Mouse (Mus musculus) forebrain, postnatal 0 days (tissue): Measurements from ENCODE around the gene Sipa1l1. TPM values are rescaled to one million over a fixed set of nuclear protein-coding genes. Genes with fewer than 3 reads are reported as not detected.

Experiments used
- ATAC-seq: fragments of 200-750 bp; cut with Nextera tagmentation; 2 replicates; pipeline ENCODE4 v1.8.0; 2017; ENCODE audit warnings: mild to moderate bottlenecking, moderate library complexity
- DNase-seq: peaks from one replicate; pipeline ENCODE4 v3.0.0-alpha.2; 2015
- H3K27ac ChIP-seq: fragments of 300-500 bp; sonication (generic); 2 replicates; pipeline ENCODE4 v1.5.1; 2014; ENCODE audit warnings: low read depth, mild to moderate bottlenecking, antibody characterized with exemption, low read length, moderate library complexity, mixed read lengths
- H3K27me3 ChIP-seq: fragments of 300-500 bp; sonication (generic); 2 replicates; pipeline ENCODE4 v1.6.1; 2014; ENCODE audit warnings: mild to moderate bottlenecking, low read length, mixed read lengths; ENCODE audit not compliant: insufficient read depth
- H3K36me3 ChIP-seq: fragments of 300-500 bp; sonication (generic); 2 replicates; pipeline ENCODE4 v1.6.1; 2014; ENCODE audit warnings: mild to moderate bottlenecking, moderate library complexity; ENCODE audit not compliant: insufficient read depth
- H3K4me1 ChIP-seq: fragments of 300-500 bp; sonication (generic); 2 replicates; pipeline ENCODE4 v1.6.1; 2014; ENCODE audit warnings: antibody characterized with exemption; ENCODE audit not compliant: insufficient read depth
- H3K4me2 ChIP-seq: fragments of 300-500 bp; sonication (generic); 2 replicates; pipeline ENCODE4 v1.6.1; 2014; ENCODE audit warnings: low read depth, mild to moderate bottlenecking, moderate library complexity
- H3K4me3 ChIP-seq: fragments of 300-500 bp; sonication (generic); 2 replicates; pipeline ENCODE4 v1.5.1; 2014; ENCODE audit warnings: low read depth, low read length, mixed read lengths
- H3K9ac ChIP-seq: fragments of 300-500 bp; sonication (generic); 2 replicates; pipeline ENCODE4 v1.6.1; 2014; ENCODE audit warnings: mild to moderate bottlenecking
- H3K9me3 ChIP-seq: fragments of 300-500 bp; sonication (generic); 2 replicates; pipeline ENCODE4 v1.6.1; 2016; ENCODE audit warnings: low read length
- CTCF ChIP-seq: sonication (generic); IDR thresholded peaks from 2 replicates; pipeline ENCODE4 v1.5.1; 2016; ENCODE audit warnings: antibody characterized with exemption, control low read depth, low read depth
- WGBS: fragments of 180-500 bp; shearing (Covaris S2); extraction: QIAGEN DNeasy Blood & Tissue Kit; methylation state at CpG from one replicate; pipeline ENCODE4 v1.1.7; 2014; 5-methylcytosine and 5-hydroxymethylcytosine counted together
- polyA plus RNA-seq: library from polyadenylated mRNA; unstranded; fragments of >200 nt; fragmentation: Nextera tagmentation; extraction: Ambion mirVana; gene quantifications from 2 replicates; pipeline ENCODE4 v1.2.1, GENCODE M21; 2015
- total RNA-seq: library from RNA; depleted of rRNA; stranded (reverse); fragments of >200 nt; gene quantifications from 2 replicates; pipeline ENCODE4 v1.2.3, GENCODE M21; 2014

Gene Sipa1l1
- total and polyA plus RNA-seq, 2 experiments from 2014 or later = 13.4 to 43.1 TPM

DNA sequence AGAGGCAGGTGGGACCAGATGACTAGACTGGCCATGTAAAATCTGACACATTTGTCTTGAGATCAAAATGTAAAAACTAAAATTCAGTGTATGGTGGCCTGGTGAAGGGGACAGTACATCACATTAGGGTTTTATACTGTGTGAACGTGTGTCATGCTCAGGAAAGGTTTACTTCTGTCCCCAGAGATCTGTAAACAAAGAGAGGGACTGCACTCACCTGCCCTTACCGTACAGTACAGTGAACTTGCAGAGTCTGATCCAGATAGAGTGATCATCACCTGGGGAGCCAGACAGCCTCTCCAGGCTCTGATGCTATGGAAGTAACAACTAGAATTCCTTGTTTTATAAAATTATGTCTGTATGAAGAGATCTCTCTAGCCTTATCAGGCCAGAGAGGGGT, 184.5 kb downstream of the Sipa1l1 start:
- no peaks in the 10 kb centered on the region for H3K4me1 ChIP-seq
- H3K27me3 ChIP-seq = no peaks in the 10 kb centered on the region
- no peak overlapping the region for H3K4me2 ChIP-seq
- H3K4me3 ChIP-seq = no peak overlapping the region
- WGBS = 81% methylated on average over 2 of the region's 2 CpGs
- no peaks in the 10 kb centered on the region for H3K9me3 ChIP-seq
- no peak overlapping the region for H3K9ac ChIP-seq
- DNase-seq (no peak), ATAC-seq (no peak)
- H3K36me3 ChIP-seq = peaks cover 4% of the 10 kb centered on the region; the same call in 1 of the 2 replicates
- no peak overlapping the region for H3K27ac ChIP-seq
- TF ChIP-seq CTCF = no peak

- Histone ChIP-seq H3K4me3 (no peak overlapping the region), H3K27ac (no peak overlapping the region), H3K4me2 (no peak overlapping the region), H3K4me1 (no peaks in the 10 kb centered on the region), H3K36me3 (peaks cover 7% of the 10 kb centered on the region; the same call in 1 of the 2 replicates), H3K27me3 (no peaks in the 10 kb centered on the region), H3K9me3 (no peaks in the 10 kb centered on the region), H3K9ac (no peak overlapping the region)
- DNase-seq = no peak
- 76% methylated on average over 10 of the region's 10 CpGs for WGBS
- no peak for TF ChIP-seq CTCF
- ATAC-seq = no peak
These were observed 186.5 kb downstream of the Sipa1l1 start for GRCm38 (mm10) chr12:82355419-82356149.

- no peaks in the 10 kb centered on the region for H3K9me3 ChIP-seq
- no peaks in the 10 kb centered on the region for H3K27me3 ChIP-seq
- no peak for TF ChIP-seq CTCF
- no peak overlapping the region for H3K4me2 ChIP-seq
- no peaks in the 10 kb centered on the region for H3K4me1 ChIP-seq
- no peak for DNase-seq
- H3K9ac ChIP-seq = no peak overlapping the region
- no peak overlapping the region for H3K27ac ChIP-seq
- H3K36me3 ChIP-seq = peaks cover 7% of the 10 kb centered on the region; the same call in 1 of the 2 replicates
- no peak overlapping the region for H3K4me3 ChIP-seq
- no peak for ATAC-seq
- 79% methylated on average over 2 of the region's 2 CpGs for WGBS
These were observed 187.4 kb downstream of the Sipa1l1 start for GRCm38 (mm10) chr12:82356476-82356875.

GRCm38 (mm10) chr12:82357431-82357830, 188.3 kb downstream of the Sipa1l1 start:
- Histone ChIP-seq H3K27ac (no peak overlapping the region), H3K27me3 (no peaks in the 10 kb centered on the region), H3K9me3 (no peaks in the 10 kb centered on the region), H3K9ac (no peak overlapping the region), H3K4me1 (no peaks in the 10 kb centered on the region), H3K4me3 (no peak overlapping the region), H3K4me2 (no peak overlapping the region), H3K36me3 (peaks cover 7% of the 10 kb centered on the region; the same call in 1 of the 2 replicates)
- ATAC-seq (no peak), DNase-seq (no peak)
- WGBS = 94% methylated on average over 5 of the region's 5 CpGs
- TF ChIP-seq CTCF = no peak

DNA sequence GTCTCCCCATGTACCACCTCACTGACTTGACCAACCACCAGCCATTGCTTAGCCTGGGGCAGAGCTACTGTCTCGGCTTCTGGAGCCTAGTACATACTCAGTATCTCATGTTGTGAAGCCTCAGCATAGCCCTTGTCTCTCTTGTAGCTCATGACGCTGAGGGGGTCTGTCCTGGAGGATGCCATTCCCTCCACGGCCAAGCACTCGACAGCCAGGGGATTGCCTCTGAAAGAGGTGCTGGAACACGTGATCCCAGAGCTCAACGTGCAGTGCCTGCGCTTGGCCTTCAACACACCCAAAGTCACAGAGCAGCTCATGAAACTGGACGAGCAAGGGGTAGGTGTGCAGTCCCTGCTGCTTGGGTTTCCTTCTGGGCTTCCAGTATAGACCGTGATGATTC, 193.7 kb downstream of the Sipa1l1 start:
- H3K36me3 ChIP-seq = peaks cover 4% of the 10 kb centered on the region; the same call in 1 of the 2 replicates
- no peak for ATAC-seq
- H3K9ac ChIP-seq = no peak overlapping the region
- H3K4me1 ChIP-seq = no peaks in the 10 kb centered on the region
- H3K4me2 ChIP-seq = no peak overlapping the region
- no peak overlapping the region for H3K4me3 ChIP-seq
- WGBS = 93% methylated on average over 9 of the region's 9 CpGs
- DNase-seq = no peak
- TF ChIP-seq CTCF = no peak
- H3K27me3 ChIP-seq = no peaks in the 10 kb centered on the region
- H3K9me3 ChIP-seq = no peaks in the 10 kb centered on the region
- H3K27ac ChIP-seq = no peak overlapping the region

DNA sequence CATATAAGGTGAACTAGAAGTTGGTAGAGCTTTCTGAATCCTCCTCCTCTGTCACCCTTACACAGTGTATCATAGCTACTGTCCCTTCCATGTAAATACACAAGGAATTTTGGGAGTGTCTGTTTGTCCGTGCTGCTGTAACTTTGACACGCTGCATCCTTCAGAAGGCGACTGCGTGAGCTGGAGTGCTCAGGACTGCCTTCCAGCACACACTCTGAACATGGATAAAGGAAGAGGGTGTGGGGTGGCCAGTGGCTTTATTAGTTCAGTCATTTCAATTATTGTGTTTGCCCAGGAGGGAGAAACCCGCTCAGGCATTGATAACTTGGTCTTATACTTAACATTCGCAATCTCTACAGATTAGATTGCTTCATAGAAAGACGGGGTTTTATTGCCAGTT, 195.1 kb downstream of the Sipa1l1 start:
- no peaks in the 10 kb centered on the region for H3K9me3 ChIP-seq
- H3K27ac ChIP-seq = no peak overlapping the region
- H3K4me1 ChIP-seq = no peaks in the 10 kb centered on the region
- ATAC-seq (no peak), DNase-seq (no peak)
- H3K4me3 ChIP-seq = no peak overlapping the region
- no peak overlapping the region for H3K4me2 ChIP-seq
- no peak overlapping the region for H3K9ac ChIP-seq
- 68% methylated on average over 7 of the region's 7 CpGs for WGBS
- H3K36me3 ChIP-seq = no peaks in the 10 kb centered on the region
- TF ChIP-seq CTCF = no peak
- no peaks in the 10 kb centered on the region for H3K27me3 ChIP-seq

GRCm38 (mm10) chr12:82365276-82365875, 196.3 kb downstream of the Sipa1l1 start:
- H3K27me3 ChIP-seq = no peaks in the 10 kb centered on the region
- DNase-seq = no peak
- no peak overlapping the region for H3K27ac ChIP-seq
- no peak overlapping the region for H3K4me2 ChIP-seq
- no peaks in the 10 kb centered on the region for H3K9me3 ChIP-seq
- H3K36me3 ChIP-seq = no peaks in the 10 kb centered on the region
- 74% methylated on average over 5 of the region's 5 CpGs for WGBS
- peaks cover 8% of the 10 kb centered on the region for H3K4me1 ChIP-seq
- no peak overlapping the region for H3K4me3 ChIP-seq
- ATAC-seq = no peak
- TF ChIP-seq CTCF = no peak
- H3K9ac ChIP-seq = no peak overlapping the region
